Mouse (Mus musculus) cerebellum, adult 2 months (tissue): ENCODE data around the gene Ablim2. TPM values are rescaled to one million over a fixed set of nuclear protein-coding genes. Genes with fewer than 3 reads are reported as not detected.

Experiments used
- DNase-seq, 2 experiments: peaks; one replicate each; pipeline ENCODE4 v3.0.0; 2021
- H3K27ac ChIP-seq: fragments of 200-500 bp; 2 replicates; pipeline ENCODE4 v1.5.1; 2012; ENCODE audit warnings: low read length, control low read depth, inconsistent platforms; ENCODE audit not compliant: insufficient read depth
- H3K27me3 ChIP-seq: fragments of 200-500 bp; 2 replicates; pipeline ENCODE4 v1.6.1; 2012; ENCODE audit warnings: inconsistent platforms, mild to moderate bottlenecking, low read length, moderate library complexity; ENCODE audit not compliant: control insufficient read depth, insufficient read depth
- H3K4me1 ChIP-seq: fragments of 200-500 bp; 2 replicates; pipeline ENCODE4 v1.6.1; 2011; ENCODE audit warnings: low read length; ENCODE audit not compliant: control insufficient read depth, insufficient read depth
- H3K4me3 ChIP-seq: fragments of 200-500 bp; replicated peaks from 2 replicates; pipeline ENCODE3; 2011; ENCODE audit warnings: mild to moderate bottlenecking, low read depth, low read length, control low read depth; ENCODE audit not compliant: insufficient read depth
- CTCF ChIP-seq: fragments of 200-500 bp; IDR thresholded peaks from 2 replicates; pipeline ENCODE4 v1.5.1; 2011; ENCODE audit warnings: low read depth, mild to moderate bottlenecking, control low read depth, low read length, moderate library complexity, borderline replicate concordance; ENCODE audit not compliant: insufficient read depth
- POLR2A ChIP-seq: fragments of 200-500 bp; IDR thresholded peaks from 2 replicates; pipeline ENCODE4 v1.6.1; 2011; ENCODE audit warnings: low read length, control low read depth, borderline replicate concordance; ENCODE audit not compliant: insufficient read depth
- WGBS: fragments of 180-500 bp; shearing (Covaris S2); methylation state at CpG from one replicate; pipeline ENCODE4 v1.1.7; 2018; 5-methylcytosine and 5-hydroxymethylcytosine counted together
- polyA plus RNA-seq: library from polyadenylated mRNA; depleted of rRNA; stranded (reverse); fragments of >200 nt; gene quantifications from 2 replicates; pipeline ENCODE4 v1.2.3, GENCODE M21; 2012

Gene Ablim2
- polyA plus RNA-seq, 1 experiment = 99.9 TPM

DNA sequence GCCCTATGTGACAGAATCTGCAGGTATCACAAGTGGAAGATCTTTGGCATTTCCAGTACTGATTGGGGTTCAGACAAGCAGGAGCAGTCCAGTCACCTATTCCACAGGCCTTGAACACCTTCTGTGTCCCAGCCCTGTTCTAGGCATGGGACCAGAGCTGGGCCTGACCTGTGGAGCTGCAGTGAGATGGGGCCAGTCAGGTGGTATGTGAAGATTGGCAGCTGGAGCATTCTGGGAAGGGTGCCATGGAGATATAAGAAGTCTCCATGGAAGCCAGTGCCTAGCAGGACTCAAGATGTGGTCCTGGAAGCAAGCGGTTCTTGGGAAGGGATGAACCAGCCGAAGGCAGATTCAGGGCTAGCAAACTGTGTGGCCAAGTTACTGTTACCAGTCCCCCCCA is 103.8 kb downstream of the Ablim2 start:
- 62% methylated on average over 2 of the region's 2 CpGs for WGBS
- H3K27me3 ChIP-seq = no peaks in the 10 kb centered on the region

DNA sequence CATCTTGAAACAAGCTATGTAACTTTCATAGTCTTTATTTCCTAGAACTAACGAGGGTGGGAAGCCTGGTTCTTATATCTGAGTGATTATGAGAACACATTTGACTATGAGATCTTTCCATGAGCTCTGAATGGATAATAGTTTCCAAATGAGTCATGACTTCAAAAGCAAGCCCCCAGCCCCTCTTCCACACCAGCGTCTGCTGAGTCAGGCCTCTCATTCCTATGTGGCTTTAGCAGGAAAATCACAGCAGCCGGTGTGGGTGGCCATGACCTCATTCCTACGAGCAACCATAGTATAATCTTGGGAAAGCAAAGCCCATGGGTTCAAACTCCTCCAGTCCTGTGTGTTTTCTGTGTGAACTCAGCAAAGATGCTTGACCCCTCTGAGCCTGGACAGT is 112.3 kb downstream of the Ablim2 start:
- WGBS = 97% methylated on average over 4 of the region's 4 CpGs
- H3K4me3 ChIP-seq = no peak overlapping the region
- no peak for DNase-seq

More for the DNA sequence above, 103.8 kb downstream of the Ablim2 start:
- no peak for DNase-seq
- no peak for TF ChIP-seq POLR2A
- TF ChIP-seq CTCF = no peak
- Histone ChIP-seq H3K4me1 (peaks cover under 1% of the 10 kb centered on the region), H3K27ac (no peak overlapping the region), H3K4me3 (no peak overlapping the region)

DNA sequence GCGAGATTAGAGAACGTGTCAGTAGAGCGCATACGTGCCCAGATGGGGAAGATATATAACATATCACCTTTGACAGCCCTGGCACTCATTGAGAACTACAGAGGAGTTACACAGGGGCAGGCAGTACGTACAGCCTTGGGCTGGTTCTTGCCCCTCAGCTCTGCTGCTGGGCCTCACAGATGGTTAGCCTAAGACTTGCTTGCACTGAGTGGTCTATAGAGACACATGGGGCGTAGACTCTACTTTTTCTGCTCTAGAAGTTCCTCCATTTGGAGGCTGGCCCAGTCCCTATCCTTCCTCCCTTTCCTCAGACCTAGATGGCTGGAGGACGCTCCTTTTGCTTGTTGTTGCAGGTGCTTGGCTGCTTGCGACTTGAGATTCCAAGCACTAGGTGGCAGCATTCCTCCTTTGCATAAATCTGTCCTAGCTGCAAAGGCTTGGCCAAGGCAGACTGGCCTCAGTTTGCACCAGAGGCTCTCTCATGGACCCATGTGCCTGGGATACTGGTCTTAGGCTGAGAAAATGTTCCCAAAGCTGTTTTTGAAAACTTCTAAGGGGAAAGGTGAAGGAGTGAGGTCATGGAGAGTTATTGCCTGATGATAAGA is 112.8 kb downstream of the Ablim2 start:
- peak; percentile 67 to 69 for DNase-seq
- Histone ChIP-seq H3K4me1 (no peaks in the 10 kb centered on the region), H3K4me3 (no peak overlapping the region), H3K27ac (no peak overlapping the region), H3K27me3 (no peaks in the 10 kb centered on the region)
- TF ChIP-seq CTCF (peak; percentile 92), POLR2A (no peak)
- WGBS = 63% methylated on average over 8 of the region's 8 CpGs

More for the DNA sequence above, 112.3 kb downstream of the Ablim2 start:
- Histone ChIP-seq H3K27me3 (no peaks in the 10 kb centered on the region), H3K27ac (no peak overlapping the region), H3K4me1 (no peaks in the 10 kb centered on the region)
- TF ChIP-seq CTCF = no peak
- TF ChIP-seq POLR2A = no peak

DNA sequence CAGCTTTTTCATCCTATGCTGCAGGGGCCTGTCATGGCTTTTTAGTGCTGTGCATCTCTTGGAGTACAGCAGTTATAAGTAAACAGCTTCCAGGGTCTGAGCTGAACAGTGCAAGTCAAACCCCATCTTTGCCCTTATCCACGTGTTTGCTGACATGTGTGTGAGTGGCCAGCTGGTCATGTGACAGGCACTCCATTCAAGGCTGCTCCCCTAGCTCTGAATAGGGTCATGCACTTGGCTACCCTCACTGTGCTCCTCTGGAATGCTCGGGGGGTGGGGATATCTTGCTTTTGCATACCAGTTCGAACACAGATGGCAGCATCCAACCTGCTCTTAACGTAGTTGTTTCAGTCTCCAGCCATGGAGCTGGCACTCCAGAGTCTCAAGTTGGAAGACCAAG is 115.7 kb downstream of the Ablim2 start:
- 55% methylated on average over 4 of the region's 4 CpGs for WGBS
- Histone ChIP-seq H3K4me1 (no peaks in the 10 kb centered on the region), H3K27ac (no peak overlapping the region), H3K4me3 (no peak overlapping the region), H3K27me3 (no peaks in the 10 kb centered on the region)
- TF ChIP-seq POLR2A (no peak), CTCF (no peak)
- no peak for DNase-seq

DNA sequence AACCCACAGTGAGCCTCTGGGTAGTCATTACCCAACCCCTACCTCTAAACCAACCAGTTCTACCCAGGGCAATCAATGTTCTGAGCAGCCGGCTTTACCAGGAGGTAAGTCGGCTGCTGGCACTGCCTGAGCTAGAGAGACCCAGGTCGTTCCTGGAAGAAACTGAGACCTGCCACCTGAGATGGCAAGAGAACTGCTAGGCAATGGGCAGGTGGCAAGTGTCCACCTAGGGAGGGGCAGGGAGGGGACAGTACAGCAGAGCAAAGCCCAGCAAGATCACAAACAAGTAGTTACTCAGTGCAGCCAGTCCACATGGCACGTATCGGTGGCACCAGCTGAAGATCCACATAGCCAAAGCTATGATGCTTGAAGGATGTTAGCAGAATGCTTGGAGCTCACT is 118.6 kb downstream of the Ablim2 start:
- TF ChIP-seq CTCF (no peak), POLR2A (no peak)
- no peaks in the 10 kb centered on the region for H3K4me1 ChIP-seq
- H3K4me3 ChIP-seq = no peak overlapping the region
- H3K27me3 ChIP-seq = no peaks in the 10 kb centered on the region
- no peak overlapping the region for H3K27ac ChIP-seq
- WGBS = 85% methylated on average over 5 of the region's 5 CpGs
- no peak for DNase-seq

DNA sequence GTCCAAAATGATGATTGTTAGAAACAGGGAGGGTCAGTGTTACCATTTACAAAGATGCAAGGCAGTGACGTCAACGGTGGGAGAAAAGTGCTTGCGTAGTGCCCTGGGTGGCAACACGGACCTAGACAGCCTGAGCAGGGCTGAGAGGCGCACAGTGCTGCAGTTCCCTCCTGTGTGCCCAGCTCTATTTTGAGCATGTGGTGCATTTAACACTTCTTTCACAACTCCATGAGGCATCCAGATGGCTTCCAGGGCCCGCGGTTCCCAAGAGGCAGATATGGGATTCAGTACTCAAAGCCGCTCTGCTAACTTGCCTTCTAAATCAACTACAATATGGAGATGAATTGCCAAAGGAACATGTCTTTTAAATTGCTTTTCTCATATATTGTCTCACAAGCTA is 121.5 kb downstream of the Ablim2 start:
- no peak for TF ChIP-seq CTCF
- no peak for TF ChIP-seq POLR2A
- no peak overlapping the region for H3K27ac ChIP-seq
- H3K4me1 ChIP-seq = no peaks in the 10 kb centered on the region

DNA sequence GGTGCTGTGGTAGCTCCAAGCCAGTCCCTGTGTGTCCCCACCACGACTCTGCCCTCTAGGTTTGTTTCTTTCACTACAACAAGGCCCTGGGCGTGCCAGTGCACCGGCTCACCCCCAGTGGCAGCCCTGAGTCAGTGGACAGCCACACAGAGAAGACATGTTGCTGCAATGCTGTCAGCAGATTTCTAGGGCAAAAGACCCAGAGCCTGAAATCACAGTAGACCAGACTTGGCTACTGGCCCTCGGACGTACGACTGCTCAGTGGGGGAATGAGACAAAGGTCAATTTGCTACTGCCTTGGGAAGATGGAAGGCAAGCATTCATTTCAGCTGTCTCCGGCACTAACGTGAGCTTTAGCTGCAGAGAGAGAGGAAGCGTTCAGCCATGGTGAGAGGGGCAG is 124.7 kb downstream of the Ablim2 start:
- TF ChIP-seq CTCF (no peak), POLR2A (no peak)
- no peaks in the 10 kb centered on the region for H3K4me1 ChIP-seq
- no peaks in the 10 kb centered on the region for H3K27me3 ChIP-seq
- no peak overlapping the region for H3K27ac ChIP-seq
- DNase-seq = no peak
- H3K4me3 ChIP-seq = no peak overlapping the region
- WGBS = 51% methylated on average over 9 of the region's 9 CpGs

More for the DNA sequence above, 121.5 kb downstream of the Ablim2 start:
- WGBS = 45% methylated on average over 8 of the region's 8 CpGs
- DNase-seq = no peak
- Histone ChIP-seq H3K4me3 (no peak overlapping the region), H3K27me3 (no peaks in the 10 kb centered on the region)

DNA sequence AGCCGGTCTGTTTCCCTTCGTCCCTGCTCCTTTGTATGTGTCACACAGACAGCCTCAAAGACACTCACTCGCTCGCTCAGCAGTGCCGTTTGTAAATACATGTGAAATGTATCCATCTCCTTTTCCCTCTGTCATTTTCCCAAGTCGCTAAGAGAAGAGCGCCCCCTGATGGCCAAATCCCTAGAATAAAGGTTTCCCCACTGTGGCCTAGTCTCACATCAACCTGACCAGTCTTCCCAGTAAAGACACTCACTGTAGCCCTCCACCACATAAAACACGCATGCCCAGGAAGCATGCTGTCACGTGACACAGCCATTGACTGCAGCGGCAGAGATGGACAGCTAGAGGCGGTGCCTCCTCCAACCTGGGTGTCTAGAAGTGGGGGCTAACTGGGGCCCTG is 126.6 kb downstream of the Ablim2 start:
- WGBS = 59% methylated on average over 11 of the region's 11 CpGs
- Histone ChIP-seq H3K4me1 (no peaks in the 10 kb centered on the region), H3K27ac (no peak overlapping the region), H3K4me3 (no peak overlapping the region), H3K27me3 (no peaks in the 10 kb centered on the region)
- no peak for DNase-seq
- TF ChIP-seq CTCF (peak; percentile 32; the same call in 1 of the 2 replicates), POLR2A (no peak)

DNA sequence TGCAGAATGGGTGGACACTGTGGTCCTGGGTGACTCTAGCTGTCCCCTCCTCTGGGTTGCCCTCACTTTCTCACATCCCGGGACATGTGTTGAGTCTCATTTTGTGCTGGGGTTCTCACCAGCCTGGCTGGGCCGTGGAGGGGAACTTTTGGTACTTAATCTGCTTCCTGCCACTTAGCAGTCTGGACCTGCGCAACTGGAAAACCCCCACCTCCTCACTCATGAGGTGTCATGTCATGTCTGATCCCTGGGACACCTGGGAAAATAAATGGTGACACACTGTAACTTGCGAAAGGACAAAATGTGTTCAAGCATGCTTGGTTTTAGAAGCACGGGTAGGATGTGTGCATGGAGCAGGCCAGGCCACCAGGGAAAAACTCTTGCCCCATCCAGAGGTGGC is 127.0 kb downstream of the Ablim2 start:
- no peak for TF ChIP-seq POLR2A
- TF ChIP-seq CTCF = no peak
- H3K27me3 ChIP-seq = no peaks in the 10 kb centered on the region
- DNase-seq = no peak
- no peak overlapping the region for H3K27ac ChIP-seq
- H3K4me1 ChIP-seq = no peaks in the 10 kb centered on the region
- 94% methylated on average over 5 of the region's 5 CpGs for WGBS
- no peak overlapping the region for H3K4me3 ChIP-seq
